ENCODE assay signal across 7 mouse cellular contexts in genomic region chrX:50566345-50566744, GRCm38 (mm10).
DNase-seq lines count a peak whose midpoint lies in the region; ATAC-seq lines count a peak whose summit lies in the region.

No protein-coding gene starts in this region.

- 62% methylated on average over 5 of the region's 5 CpGs for WGBS in embryonic facial prominence, embryonic 11.5 days
- WGBS in intestine, embryonic 14.5 days, result 61% methylated on average over 5 of the region's 5 CpGs

- ATAC-seq in embryonic facial prominence, embryonic 11.5 days (replicated peaks; ENCODE audit: insufficient number of reproducible peaks, low FRiP score, low TSS enrichment, low read depth), result no peak
- ATAC-seq in intestine, embryonic 14.5 days (replicated peaks; ENCODE audit: low FRiP score, low TSS enrichment, low read depth), result no peak

- no peak overlapping the region for H3K9ac ChIP-seq in embryonic facial prominence, embryonic 11.5 days (replicated peaks; ENCODE audit: low read length)
- H3K9ac ChIP-seq in intestine, embryonic 14.5 days (ENCODE audit: low read length), result no peak overlapping the region

- no peaks in the 10 kb centered on the region for H3K9me3 ChIP-seq in embryonic facial prominence, embryonic 11.5 days (replicated peaks; ENCODE audit: control insufficient read depth, low read length)
- H3K9me3 ChIP-seq in intestine, embryonic 14.5 days (ENCODE audit: control insufficient read depth, low read length), result no peaks in the 10 kb centered on the region

- DNase-seq in kidney, adult 18-20 months, result peak; percentile 90
- no peak for DNase-seq in kidney, postnatal 14 days
- DNase-seq in Muller cell, postnatal 12 days (ENCODE audit: inconsistent ontology term), result peak; percentile 43
- peak; percentile 58 for DNase-seq in embryonic facial prominence, embryonic 11.5 days (ENCODE audit: low spot score)
- DNase-seq in intestine, embryonic 14.5 days (ENCODE audit: low spot score), result peak; percentile 86
- DNase-seq in lung, postnatal 10 days, result peak; percentile 4
- peak; percentile 66 for DNase-seq in spleen, adult 12 weeks (ENCODE audit: low spot score)

- no peaks in the 10 kb centered on the region for H3K36me3 ChIP-seq in embryonic facial prominence, embryonic 11.5 days (replicated peaks; ENCODE audit: control insufficient read depth, insufficient read depth, low read depth, low read length)
- H3K36me3 ChIP-seq in intestine, embryonic 14.5 days (ENCODE audit: control insufficient read depth, insufficient read depth, low read length), result peaks cover 5% of the 10 kb centered on the region; the same call in 1 of the 2 replicates

- H3K4me2 ChIP-seq in embryonic facial prominence, embryonic 11.5 days (ENCODE audit: low read depth, low read length), result no peak overlapping the region
- no peak overlapping the region for H3K4me2 ChIP-seq in intestine, embryonic 14.5 days (ENCODE audit: low read length)

- no peak overlapping the region for H3K27ac ChIP-seq in embryonic facial prominence, embryonic 11.5 days (replicated peaks; ENCODE audit: low read depth, low read length)
- H3K27ac ChIP-seq in intestine, embryonic 14.5 days (ENCODE audit: low read depth), result no peak overlapping the region

- no peak overlapping the region for H3K4me3 ChIP-seq in embryonic facial prominence, embryonic 11.5 days (ENCODE audit: low read depth, low read length)
- H3K4me3 ChIP-seq in intestine, embryonic 14.5 days (ENCODE audit: low read depth, low read length), result no peak overlapping the region

- H3K27me3 ChIP-seq in embryonic facial prominence, embryonic 11.5 days (ENCODE audit: control insufficient read depth, insufficient read depth, low read length), result no peaks in the 10 kb centered on the region
- no peaks in the 10 kb centered on the region for H3K27me3 ChIP-seq in intestine, embryonic 14.5 days (replicated peaks; ENCODE audit: control insufficient read depth, insufficient read depth, low read length)

- H3K4me1 ChIP-seq in embryonic facial prominence, embryonic 11.5 days (ENCODE audit: control insufficient read depth, insufficient read depth, low read length), result no peaks in the 10 kb centered on the region
- H3K4me1 ChIP-seq in intestine, embryonic 14.5 days (replicated peaks; ENCODE audit: control insufficient read depth, insufficient read depth, low read length), result no peaks in the 10 kb centered on the region
